Comparison of ENCODE assay signal across 1 mouse cellular context in the genomic region with DNA sequence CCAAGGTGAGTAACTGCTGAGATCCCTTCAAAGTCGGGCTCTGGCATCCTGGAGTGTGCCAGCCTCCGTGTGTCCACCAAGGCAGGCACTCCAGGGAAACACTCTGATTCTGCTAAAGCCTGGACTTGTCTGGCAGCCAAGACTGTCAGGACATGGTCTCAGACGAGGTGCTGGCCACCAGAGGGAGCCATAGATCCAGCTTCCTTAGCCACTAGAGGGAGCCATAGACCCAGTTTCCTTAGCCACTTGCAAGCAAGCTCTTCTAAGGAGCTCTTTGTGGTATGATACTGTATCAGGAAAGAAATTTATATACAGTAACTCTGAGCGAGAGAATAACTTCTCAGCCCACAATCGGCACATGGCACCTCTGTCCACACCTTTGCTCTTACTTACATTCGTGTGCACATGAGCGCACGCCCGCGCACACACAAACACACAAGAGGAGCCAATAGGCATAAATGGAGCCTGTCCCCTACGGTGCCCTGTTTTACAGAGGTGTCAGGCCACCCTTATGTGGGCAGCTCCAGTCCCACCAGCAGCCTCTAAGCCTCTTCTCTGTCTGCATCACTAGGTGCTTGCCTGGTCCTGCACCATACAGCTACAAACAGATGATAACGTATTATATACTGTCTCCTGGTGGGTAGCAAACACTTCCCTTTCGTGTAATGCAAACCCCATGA.
TF ChIP-seq lines count a peak whose summit lies in the region.

No protein-coding gene starts in this region.

TF ChIP-seq in CH12.LX, 34 proteins besides CTCF, POLR2A, EP300 and RAD21:
- TF ChIP-seq NELFE (IDR thresholded peaks at IDR 0.05; ENCODE audit: low read depth, low read length) = peak; percentile 97; the same call in 1 of the 2 replicates
- TF ChIP-seq SMC3 (IDR thresholded peaks at IDR 0.05; ENCODE audit: low read depth, low read length) = peak; percentile 99
- peak; percentile 39; the same call in 1 of the 2 replicates for TF ChIP-seq TCF12 (IDR thresholded peaks at IDR 0.05; ENCODE audit: low read depth, low read length)
- TF ChIP-seq NRF1 (IDR thresholded peaks at IDR 0.05; ENCODE audit: low read depth, low read length) = peak; percentile 26; the same call in 1 of the 2 replicates
- TF ChIP-seq JUND (conservative IDR thresholded peaks at IDR 0.05; ENCODE audit: low read depth, low read length) = peak; percentile 56; the same call in 1 of the 2 replicates
- 0 out of 2 replicates have a peak, but pooled peaks have one; percentile 18 for TF ChIP-seq MEF2A (IDR thresholded peaks at IDR 0.05; ENCODE audit: borderline replicate concordance, low read depth, low read length)
- 0 out of 2 replicates have a peak, but pooled peaks have one; percentile 12 for TF ChIP-seq ELF1 (IDR thresholded peaks at IDR 0.05; ENCODE audit: low read depth, low read length)
- TF ChIP-seq E2F4 (IDR thresholded peaks at IDR 0.05; ENCODE audit: insufficient replicate concordance, low read depth, low read length) = no peak
- peak; percentile 80; the same call in 1 of the 2 replicates for TF ChIP-seq ZC3H11A (IDR thresholded peaks at IDR 0.05; ENCODE audit: low read depth, low read length)
- TF ChIP-seq BHLHE40 (IDR thresholded peaks at IDR 0.05; ENCODE audit: low read depth, low read length) = no peak
- no peak for TF ChIP-seq JUN (IDR thresholded peaks at IDR 0.05; ENCODE audit: insufficient read depth, low read depth, low read length)
- peak; percentile 34; the same call in 1 of the 2 replicates for TF ChIP-seq ZNF384 (IDR thresholded peaks at IDR 0.05; ENCODE audit: low read depth, low read length)
- peak; percentile 23; the same call in 1 of the 2 replicates for TF ChIP-seq IRF4 (IDR thresholded peaks at IDR 0.05; ENCODE audit: low read depth, low read length)
- TF ChIP-seq USF1 (IDR thresholded peaks at IDR 0.05; ENCODE audit: low read depth, low read length) = no peak
